Mouse (Mus musculus) ES-E14 (cell line): ENCODE measurements around the gene Kdm8. TPM values are rescaled to one million over a fixed set of nuclear protein-coding genes. Genes with fewer than 3 reads are reported as not detected.

Experiments
- DNase-seq: peaks from one replicate; pipeline ENCODE4 v3.0.0-alpha.2; 2013; ENCODE audit warnings: low read depth, low spot score
- H3K27ac ChIP-seq: 2 replicates; pipeline ENCODE4 v1.5.1; 2012; ENCODE audit warnings: low read depth, mild to moderate bottlenecking, low read length, moderate library complexity, mixed read lengths; ENCODE audit not compliant: poor library complexity, insufficient read depth, severe bottlenecking
- H3K36me3 ChIP-seq: 2 replicates; pipeline ENCODE4 v1.6.1; 2012; ENCODE audit warnings: mild to moderate bottlenecking, low read length, moderate library complexity, mixed read lengths; ENCODE audit not compliant: control insufficient read depth, poor library complexity, insufficient read depth, severe bottlenecking
- H3K4me1 ChIP-seq, 2 experiments: fragments of 150-350 bp in 1 of 2; sonication (generic) in 1 of 2; 2 replicates each; pipeline ENCODE4 v1.6.1; 2012; ENCODE audit warnings: low read length in 2 of 2, mild to moderate bottlenecking in 1 of 2, mixed read lengths in 1 of 2; ENCODE audit not compliant: control insufficient read depth in 2 of 2, insufficient read depth in 2 of 2, poor library complexity in 1 of 2
- H3K4me3 ChIP-seq, 2 experiments: fragments of 150-350 bp in 1 of 2; sonication (generic) in 1 of 2; 2 replicates each; pipeline ENCODE4 v1.5.1; 2012; ENCODE audit warnings: low read length in 2 of 2, low read depth in 1 of 2, mild to moderate bottlenecking in 1 of 2, mixed read lengths in 1 of 2; ENCODE audit not compliant: insufficient read depth in 1 of 2, poor library complexity in 1 of 2, severe bottlenecking in 1 of 2
- H3K9ac ChIP-seq: 2 replicates; pipeline ENCODE4 v1.6.1; 2012; ENCODE audit warnings: low read depth, mild to moderate bottlenecking, low read length, mixed read lengths; ENCODE audit not compliant: poor library complexity, insufficient read depth, severe bottlenecking
- H3K9me3 ChIP-seq: fragments of 150-350 bp; sonication (generic); 2 replicates; pipeline ENCODE4 v1.6.1; 2012; ENCODE audit warnings: low read depth, mild to moderate bottlenecking, low read length; ENCODE audit not compliant: control insufficient read depth, insufficient read depth
- CHD2 ChIP-seq: IDR thresholded peaks from 2 replicates; pipeline ENCODE4 v1.6.1; 2014; ENCODE audit warnings: mild to moderate bottlenecking, low read depth, low read length, inconsistent platforms
- HCFC1 ChIP-seq: IDR thresholded peaks from 2 replicates; pipeline ENCODE4 v1.6.1; 2012; ENCODE audit warnings: low read length, inconsistent platforms, borderline replicate concordance; ENCODE audit not compliant: insufficient read depth
- MAFK ChIP-seq: IDR thresholded peaks from 2 replicates; pipeline ENCODE4 v1.6.1; 2014; ENCODE audit warnings: mild to moderate bottlenecking, low read depth, low read length, inconsistent platforms; ENCODE audit not compliant: insufficient read depth
- ZC3H11A ChIP-seq: IDR thresholded peaks from 2 replicates; pipeline ENCODE4 v1.6.1; 2012; ENCODE audit warnings: low read depth, mild to moderate bottlenecking, inconsistent platforms, low read length, borderline replicate concordance
- ZNF384 ChIP-seq: IDR thresholded peaks from 2 replicates; pipeline ENCODE4 v1.6.1; 2012; ENCODE audit warnings: low read depth, low read length, inconsistent platforms
- in situ Hi-C, 2 experiments: fragments of 600-800 bp; cut with MboI; formaldehyde crosslinking; loops; one replicate each; pipeline ENCODE4 v1.15.1; 2025; ENCODE audit warnings: low sequenced_read_pairs in 2 of 2, inconsistent platforms in 1 of 2; ENCODE audit not compliant: unreplicated experiment in 2 of 2
- total RNA-seq: library from RNA; depleted of rRNA; stranded (reverse); fragments of 300-350 nt; gene quantifications from 2 replicates; pipeline ENCODE4 v1.2.3, GENCODE M21; 2012

Gene Kdm8
- total RNA-seq, 1 experiment, result 6.7 TPM

DNA sequence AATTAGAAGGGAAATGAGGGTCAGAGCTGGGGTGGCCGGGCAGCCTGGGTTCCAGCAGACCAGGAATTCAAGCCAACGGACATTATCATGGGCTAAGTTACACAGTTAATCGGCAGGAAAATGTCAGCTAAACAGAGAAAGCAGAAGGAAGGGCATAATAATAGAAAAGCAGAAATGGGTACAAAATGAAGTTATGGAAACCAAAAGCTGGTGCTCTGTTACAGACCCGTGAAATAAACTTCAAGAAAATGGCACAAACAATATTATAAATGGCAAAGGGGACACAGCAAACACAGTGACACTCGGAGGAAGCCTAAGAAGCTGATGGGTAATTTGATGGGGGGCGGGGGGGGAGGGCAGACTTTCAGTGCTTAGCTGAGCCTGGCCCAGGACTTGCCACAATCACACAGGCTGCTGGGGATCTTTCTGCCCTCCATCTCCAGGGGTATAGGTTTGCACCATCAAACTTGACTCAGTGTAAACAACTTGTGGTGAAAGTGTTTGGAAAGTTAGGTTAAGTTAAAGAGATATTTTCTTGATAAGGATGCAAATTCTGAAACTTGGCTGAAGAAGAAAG is 51.5 kb downstream of the Kdm8 start:
- Histone ChIP-seq H3K9ac (no peak overlapping the region), H3K9me3 (no peaks in the 10 kb centered on the region), H3K4me1 (0 out of 4 replicates have a peak, but pooled peaks cover 0 to 3% of the 10 kb centered on the region in 2 experiments), H3K4me3 (no peak overlapping the region), H3K27ac (no peak overlapping the region), H3K36me3 (no peaks in the 10 kb centered on the region)
- TF ChIP-seq HCFC1, result no peak
- TF ChIP-seq ZC3H11A, result no peak
- TF ChIP-seq CHD2, result no peak
- TF ChIP-seq ZNF384, result no peak
- TF ChIP-seq MAFK, result no peak
- in situ Hi-C loops, result no loop called here
- no peak for DNase-seq

DNA sequence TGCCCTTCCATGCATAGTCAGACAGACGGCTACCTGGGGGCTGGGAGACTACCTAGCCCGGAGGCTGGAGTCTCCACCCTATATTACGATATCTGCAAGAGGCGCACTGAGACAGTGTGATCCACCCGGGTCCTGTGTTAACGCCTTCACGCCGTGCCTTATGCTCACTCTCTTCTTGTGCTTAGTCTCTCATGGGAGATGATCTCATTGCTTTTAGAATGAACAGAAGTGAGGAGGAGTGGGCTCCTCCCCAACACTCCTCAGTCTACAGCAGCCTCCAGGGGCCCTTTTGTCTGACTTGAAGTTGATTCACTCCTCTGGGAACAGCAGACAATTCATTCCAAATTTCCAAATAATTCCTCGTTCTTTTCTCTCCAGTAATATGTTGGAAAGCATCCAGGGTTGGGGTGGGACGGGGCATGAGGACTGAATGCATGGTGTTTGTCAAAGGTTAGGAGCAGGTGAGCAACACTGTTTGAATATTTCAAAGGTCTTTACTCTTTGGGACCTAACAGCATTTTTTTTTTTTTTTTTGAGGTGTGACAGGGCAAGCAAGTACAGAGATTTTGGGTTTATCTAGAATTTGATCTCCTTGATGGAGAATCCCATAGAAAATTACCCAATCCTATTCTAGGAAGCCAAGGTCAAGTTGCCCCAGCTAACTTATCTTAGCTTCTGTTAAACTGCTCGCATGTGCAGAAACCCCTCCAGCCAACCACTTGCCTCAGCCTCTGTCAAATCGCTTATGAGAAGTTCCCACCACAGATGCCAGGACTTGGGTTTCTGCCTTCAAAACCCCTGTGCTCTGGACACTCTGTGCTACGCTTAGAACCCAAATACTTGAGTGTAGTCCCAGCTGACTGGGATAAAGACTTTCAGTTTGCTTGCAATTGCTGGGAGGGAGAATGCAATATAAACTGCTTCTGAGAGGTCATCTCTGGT is 55.7 kb downstream of the Kdm8 start:
- no peak for DNase-seq
- no peak overlapping the region for H3K4me3 ChIP-seq
- no peak overlapping the region for H3K9ac ChIP-seq
- no peaks in the 10 kb centered on the region for H3K9me3 ChIP-seq
- in situ Hi-C loops, result no loop called here
- H3K4me1 ChIP-seq, result no peaks in the 10 kb centered on the region
- H3K27ac ChIP-seq, result no peak overlapping the region
- H3K36me3 ChIP-seq, result no peaks in the 10 kb centered on the region
- no peak for TF ChIP-seq ZNF384
- TF ChIP-seq HCFC1, result no peak

DNA sequence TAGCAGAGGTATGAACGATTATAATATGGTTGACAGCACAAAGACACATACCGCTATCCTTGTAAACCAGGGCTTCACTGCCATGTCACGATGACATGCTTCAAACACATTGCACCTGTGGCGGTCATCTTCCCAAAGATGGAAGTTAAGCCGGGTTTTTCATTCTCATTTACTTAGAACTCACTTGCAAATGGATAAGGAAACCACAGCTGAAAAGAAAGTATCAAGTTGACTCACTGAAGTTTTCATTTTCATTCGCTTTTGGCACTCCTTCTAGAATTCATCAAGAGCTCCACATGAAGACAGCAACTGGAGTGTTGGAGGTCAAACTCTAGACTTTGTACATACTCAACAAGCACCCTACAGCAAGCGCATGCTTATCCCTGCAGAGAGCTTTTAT is 56.4 kb downstream of the Kdm8 start:
- H3K9ac ChIP-seq, result no peak overlapping the region
- in situ Hi-C loops, result no loop called here
- H3K9me3 ChIP-seq, result no peaks in the 10 kb centered on the region
- H3K4me3 ChIP-seq, result no peak overlapping the region
- TF ChIP-seq HCFC1 (no peak), ZNF384 (no peak), CHD2 (no peak), MAFK (no peak), ZC3H11A (no peak)
- no peak for DNase-seq
- no peaks in the 10 kb centered on the region for H3K4me1 ChIP-seq
- no peak overlapping the region for H3K27ac ChIP-seq
- no peaks in the 10 kb centered on the region for H3K36me3 ChIP-seq

DNA sequence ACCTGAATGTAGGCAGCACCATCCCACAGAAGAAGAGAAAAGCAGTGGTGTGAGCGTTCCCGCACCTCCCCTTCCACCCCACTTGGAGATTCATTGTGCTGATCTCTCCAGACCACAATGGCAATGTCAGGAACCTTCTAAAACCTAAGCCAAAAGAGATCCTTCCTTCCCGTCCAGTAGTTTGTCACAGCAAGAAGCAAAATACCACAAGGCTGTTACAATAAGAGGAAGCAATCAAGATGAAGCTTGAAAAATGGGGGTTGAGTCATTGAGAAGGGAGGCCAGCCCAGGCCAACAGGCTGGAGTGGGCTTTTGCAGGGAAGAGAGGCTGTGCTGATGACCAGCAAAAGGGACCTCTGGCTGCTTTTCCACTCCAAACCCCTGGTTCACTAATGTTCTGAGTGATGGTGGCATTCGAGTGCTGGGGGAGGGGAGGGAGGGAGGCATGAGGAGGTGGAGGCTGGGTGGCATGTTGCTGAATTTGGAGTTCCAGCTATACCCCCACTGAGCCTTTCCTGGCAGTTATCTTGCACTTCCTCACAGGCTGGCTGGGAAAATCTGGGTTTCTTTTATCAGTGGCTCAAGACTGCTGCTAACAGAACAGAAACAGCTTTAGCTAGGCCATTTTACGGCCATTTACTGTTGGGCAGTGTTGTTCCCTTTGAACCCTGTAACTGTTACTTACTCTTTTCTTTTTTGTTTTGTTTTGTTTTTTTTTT is 59.1 kb downstream of the Kdm8 start:
- Histone ChIP-seq H3K4me1 (no peaks in the 10 kb centered on the region), H3K36me3 (no peaks in the 10 kb centered on the region), H3K9ac (no peak overlapping the region), H3K9me3 (no peaks in the 10 kb centered on the region), H3K27ac (no peak overlapping the region), H3K4me3 (no peak overlapping the region)
- no peak for DNase-seq
- TF ChIP-seq MAFK, result no peak
- no peak for TF ChIP-seq CHD2
- no peak for TF ChIP-seq ZNF384
- TF ChIP-seq ZC3H11A, result no peak
- no peak for TF ChIP-seq HCFC1
- in situ Hi-C loops, result no loop called here
